Mouse (Mus musculus): ENCODE results near the gene Vtn.

DNA sequence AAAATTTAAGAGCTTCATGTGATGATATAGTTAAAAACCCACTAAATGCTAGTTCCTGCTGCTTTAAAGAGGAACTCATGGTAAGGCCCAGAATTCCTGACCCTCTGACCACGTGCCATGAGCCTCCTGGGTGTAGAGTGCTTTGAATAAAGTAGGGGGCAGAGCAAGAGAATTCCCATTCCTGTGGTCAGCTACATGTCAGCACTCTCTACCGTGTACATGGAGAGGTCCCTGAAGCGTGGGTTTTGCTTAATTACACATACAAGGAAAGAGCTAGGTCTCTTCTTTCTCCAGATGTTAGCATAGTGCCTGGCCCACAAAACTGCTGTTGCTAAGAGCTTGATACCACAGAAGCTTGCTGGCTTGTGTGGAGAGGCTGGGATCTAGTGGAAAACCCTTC is 6.5 kb downstream of the Vtn start:
- TF ChIP-seq POLR2A (IDR thresholded peaks at IDR 0.05; ENCODE audit: insufficient read depth, low read depth, low read length) (no peak), CTCF (IDR thresholded peaks at IDR 0.05) (no peak), EP300 (IDR thresholded peaks at IDR 0.05; ENCODE audit: insufficient read depth, low read depth, low read length) (no peak)
